Mouse (Mus musculus) fat pad, adult 2 months (tissue): ENCODE data around the gene Klk12.

ENCODE experiments used
- DNase-seq: peaks from one replicate; pipeline ENCODE4 v3.0.0-alpha.2; 2011; ENCODE audit warnings: low read depth, low spot score; ENCODE audit errors: extremely low read depth

Klk12 gene

DNA sequence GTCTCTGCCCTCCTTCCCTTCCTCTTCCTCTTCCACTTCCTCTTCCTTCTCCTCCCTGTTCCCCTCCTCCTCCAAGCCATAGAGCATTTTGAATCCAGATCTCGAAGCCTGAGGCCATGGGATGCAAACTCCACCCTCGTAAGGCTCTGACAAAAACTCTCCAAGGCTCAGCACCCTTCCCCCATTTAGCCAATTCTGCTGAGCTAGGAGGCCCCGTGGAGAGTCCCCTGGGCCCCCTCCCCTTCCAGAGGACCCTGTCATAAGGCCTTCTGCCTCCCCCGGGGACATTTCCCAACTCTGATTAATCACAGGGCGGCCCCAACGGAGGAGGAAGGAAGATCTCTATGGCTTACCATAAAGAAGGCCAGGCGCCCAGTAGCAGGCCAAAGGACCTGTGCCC lies 22.9 kb downstream of the Klk12 start, which contains the start of gene Klk9:
Gene Klk9, plus strand, starts transcription at position 301 of the 400 bp plus-strand sequence.
- DNase-seq = no peak

DNA sequence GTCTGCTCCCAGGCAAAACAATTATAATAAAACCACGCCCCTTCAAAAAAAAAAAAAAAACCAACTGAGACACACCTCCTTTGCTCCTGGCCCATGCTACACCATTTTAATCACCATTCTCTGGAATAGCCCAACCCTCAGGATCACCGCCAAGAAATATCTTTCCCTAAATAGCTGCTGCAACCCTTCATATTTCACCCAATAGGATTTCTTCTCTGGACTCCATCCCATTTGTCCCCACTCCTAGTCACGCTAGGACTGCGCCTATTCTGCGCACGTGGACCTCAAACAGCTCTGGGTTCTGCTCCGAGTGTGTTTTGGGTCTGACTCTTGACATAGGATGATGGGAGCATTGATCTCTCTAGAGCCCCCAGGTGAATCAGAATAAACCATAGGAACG lies 27.7 kb downstream of the Klk12 start:
- no peak for DNase-seq

DNA sequence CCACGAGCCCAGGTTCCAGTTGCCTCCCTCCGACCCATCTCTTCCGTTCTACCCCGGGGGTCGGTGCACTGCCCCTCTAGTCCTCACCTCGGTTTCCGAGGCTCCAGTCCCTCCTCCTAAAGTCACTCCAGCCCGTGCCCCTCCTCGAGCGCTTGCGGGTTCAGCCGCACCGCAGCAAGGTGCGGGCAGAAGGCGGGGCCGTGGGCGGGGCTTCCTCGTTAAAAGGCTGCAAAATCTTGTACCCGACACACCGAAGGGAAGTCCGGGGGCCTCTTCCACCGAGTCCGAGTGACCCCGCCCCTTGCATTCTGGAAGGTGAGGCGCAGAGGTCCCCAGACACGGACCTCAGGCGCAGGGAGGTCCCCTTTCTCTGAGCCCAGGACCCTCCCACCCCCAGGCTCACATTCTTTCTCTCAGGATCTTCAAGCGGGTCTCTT lies 28.7 kb downstream of the Klk12 start, which contains the start of gene Klk8:
Gene Klk8, plus strand, starts transcription at position 245 of the 437 bp plus-strand sequence.
- no peak for DNase-seq

DNA sequence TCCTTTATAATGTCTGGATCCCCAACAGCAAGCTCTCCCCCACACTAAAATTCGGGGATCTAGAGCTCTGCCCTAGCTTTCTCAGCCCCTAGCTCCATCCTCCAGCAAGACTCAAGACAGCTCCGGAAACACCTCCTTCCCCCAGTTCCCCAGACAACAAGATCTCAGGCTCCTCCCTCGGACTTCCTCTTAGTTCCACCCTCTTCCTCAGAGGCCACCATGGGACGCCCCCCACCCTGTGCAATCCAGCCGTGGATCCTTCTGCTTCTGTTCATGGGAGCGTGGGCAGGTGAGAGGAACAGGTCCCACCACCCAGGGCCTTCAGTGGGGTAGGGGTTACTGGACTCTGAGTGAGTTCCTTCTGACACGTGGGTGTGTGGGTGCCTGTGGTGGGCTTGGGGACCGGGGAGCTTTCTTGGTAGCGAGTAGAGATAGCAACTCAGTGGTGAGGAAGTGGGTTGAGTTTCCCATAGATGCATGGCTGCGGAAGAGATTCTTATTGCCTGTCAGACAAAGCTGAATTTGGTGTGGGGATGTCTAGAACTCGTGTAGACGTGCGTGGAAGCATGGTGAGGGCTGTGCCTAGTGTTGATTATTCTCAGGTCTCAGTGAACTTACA lies 29.3 kb downstream of the Klk12 start:
- DNase-seq = no peak

DNA sequence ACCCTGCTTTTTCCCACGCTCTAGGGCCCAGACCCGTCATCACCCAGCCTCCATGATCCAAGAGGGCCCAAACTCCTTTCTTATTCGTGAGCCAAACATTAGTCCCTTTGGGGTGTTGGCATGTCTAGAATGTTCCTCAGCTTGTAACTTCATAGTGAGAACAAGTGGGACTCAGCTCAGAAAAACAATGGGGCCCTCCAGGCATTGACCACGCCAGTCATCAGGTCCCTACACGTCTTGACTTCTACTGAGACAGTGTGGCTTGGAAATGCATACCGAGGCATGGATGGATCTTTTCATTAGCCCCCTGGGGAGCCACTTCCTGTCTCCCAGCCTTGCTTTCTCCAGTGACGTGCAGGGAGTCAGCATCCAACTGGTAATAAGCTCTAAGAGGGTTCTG lies 31.2 kb downstream of the Klk12 start:
- no peak for DNase-seq

DNA sequence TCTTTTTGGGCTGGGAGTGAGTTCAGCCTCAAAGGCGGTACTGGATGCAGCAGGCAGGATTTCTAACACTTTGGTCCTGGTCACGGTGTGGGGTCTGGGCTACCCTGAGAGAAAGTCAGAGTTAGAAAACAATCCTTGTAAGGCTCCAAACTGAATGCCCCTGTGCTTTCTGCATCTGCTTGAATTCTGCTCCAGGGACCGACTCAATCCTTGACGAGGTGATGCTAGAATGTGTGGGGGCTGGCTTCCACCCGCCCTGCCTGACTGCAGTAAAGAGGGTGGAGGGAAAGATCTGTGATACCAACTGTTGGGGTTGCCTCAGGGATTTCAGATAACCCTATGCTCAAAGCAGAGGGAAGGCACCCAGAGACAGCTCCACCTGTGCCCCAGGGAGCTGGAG lies 42.3 kb downstream of the Klk12 start, which contains the start of gene Klk7:
Gene Klk7, plus strand, starts transcription at position 301 of the 400 bp plus-strand sequence.
- DNase-seq = no peak

DNA sequence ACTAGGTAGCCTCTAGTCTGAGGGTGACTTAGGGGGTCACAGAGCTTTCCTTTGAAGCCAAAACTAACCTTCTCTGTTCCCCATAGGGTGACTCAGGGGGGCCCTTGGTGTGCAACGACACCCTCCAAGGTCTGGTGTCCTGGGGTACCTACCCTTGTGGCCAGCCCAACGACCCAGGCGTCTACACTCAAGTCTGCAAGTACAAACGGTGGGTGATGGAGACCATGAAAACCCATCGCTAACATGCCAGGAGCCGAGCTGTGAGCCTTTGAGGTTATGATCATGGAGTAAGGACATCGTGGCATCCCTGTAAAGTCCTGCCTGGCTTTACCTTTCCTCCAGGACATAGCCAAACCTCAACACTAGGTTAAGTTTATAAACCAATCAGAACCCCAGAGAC lies 46.5 kb downstream of the Klk12 start:
- no peak for DNase-seq

DNA sequence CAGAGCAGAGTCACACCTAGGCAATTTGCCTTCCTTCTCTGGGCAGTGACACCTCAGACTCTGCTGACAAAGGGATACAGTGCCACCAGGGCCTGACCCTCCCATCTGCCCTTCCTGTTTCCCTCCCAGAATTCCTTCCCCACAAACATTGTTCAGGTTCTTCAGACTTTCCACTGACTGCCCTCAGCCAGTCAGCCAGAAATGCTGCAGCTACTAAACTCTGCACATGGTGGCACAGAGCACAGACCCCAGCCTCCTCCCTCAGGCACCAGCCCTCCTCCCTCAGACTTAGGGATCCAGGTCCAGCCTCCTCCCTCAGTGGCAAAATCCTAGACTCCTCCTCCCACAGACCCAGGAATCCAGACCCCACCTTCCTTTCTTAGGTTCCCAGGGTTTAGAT lies 48.0 kb downstream of the Klk12 start:
- no peak for DNase-seq

DNA sequence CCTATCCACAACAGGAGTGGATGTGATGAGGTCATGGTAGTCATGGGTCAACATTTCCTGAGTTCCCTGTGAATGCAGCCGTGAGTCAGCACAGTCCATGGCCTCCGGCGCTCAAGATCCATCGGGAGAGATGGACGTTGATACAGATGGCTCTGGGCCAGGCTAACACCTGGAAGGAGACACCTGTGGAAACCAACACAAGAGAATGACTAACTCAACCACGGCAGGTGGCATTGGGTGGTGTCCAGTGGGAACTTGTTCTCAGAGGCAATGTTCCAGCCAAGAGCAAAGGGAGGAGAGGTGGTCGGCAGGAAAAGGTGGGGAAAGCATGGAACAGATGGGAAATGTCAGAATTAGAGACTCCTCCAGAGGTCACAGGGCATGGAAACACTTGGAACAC lies 52.9 kb downstream of the Klk12 start:
- no peak for DNase-seq
